In genomic region chr12:105807416-105807815, GRCm38 (mm10) we compare ENCODE assay signal across 16 mouse cellular contexts.
"Had no signal": no experiment of that assay in that cellular context is flagged by ENCODE, and none has a peak within 500 bp of the region (broad histone marks: within the 10 kb centered on the region; RNA-seq: fewer than 3 reads in every experiment).

No protein-coding gene starts in this region.

- H3K9me3 ChIP-seq: megakaryocyte, embryonic 14.5 days; midbrain, embryonic 13.5 days; midbrain, embryonic 15.5 days; neural tube, embryonic 12.5 days; stomach, embryonic 15.5 days had no signal

- ATAC-seq: midbrain, embryonic 13.5 days; midbrain, embryonic 15.5 days had no signal

- H3K4me2 ChIP-seq: lung, embryonic 14.5 days; midbrain, embryonic 11.5 days; midbrain, embryonic 13.5 days; midbrain, embryonic 15.5 days; neural tube, embryonic 12.5 days; stomach, embryonic 15.5 days had no signal

- H3K4me1 ChIP-seq: midbrain, embryonic 13.5 days; midbrain, embryonic 15.5 days; neural tube, embryonic 12.5 days; stomach, embryonic 15.5 days had no signal

- DNase-seq: lung, adult 18-20 months; lung, embryonic 14.5 days; lung, postnatal 10 days; lung, postnatal 4 days; right cerebral cortex, postnatal 14 days; right cerebral cortex, postnatal 4 days; spleen, adult 18-20 months; thymus, adult 18-20 months; thymus, postnatal 14 days; thymus, postnatal 36 days had no signal

- H3K27ac ChIP-seq: midbrain, embryonic 13.5 days; midbrain, embryonic 15.5 days; neural tube, embryonic 12.5 days; stomach, embryonic 15.5 days had no signal

- H3K9ac ChIP-seq: lung, embryonic 14.5 days; midbrain, embryonic 13.5 days; midbrain, embryonic 15.5 days; neural tube, embryonic 12.5 days; stomach, embryonic 15.5 days had no signal

- H3K27me3 ChIP-seq: megakaryocyte, embryonic 14.5 days; midbrain, embryonic 13.5 days; midbrain, embryonic 15.5 days; neural tube, embryonic 12.5 days; stomach, embryonic 15.5 days had no signal

- H3K4me3 ChIP-seq: megakaryocyte, embryonic 14.5 days; midbrain, embryonic 13.5 days; midbrain, embryonic 15.5 days; neural tube, embryonic 12.5 days; stomach, embryonic 15.5 days had no signal
